Mouse (Mus musculus): ENCODE data around the gene Hist1h4i.
A peak's percentile ranks its signal among the peaks of the same experiment; 100 is the strongest.

Hist1h4i gene

DNA sequence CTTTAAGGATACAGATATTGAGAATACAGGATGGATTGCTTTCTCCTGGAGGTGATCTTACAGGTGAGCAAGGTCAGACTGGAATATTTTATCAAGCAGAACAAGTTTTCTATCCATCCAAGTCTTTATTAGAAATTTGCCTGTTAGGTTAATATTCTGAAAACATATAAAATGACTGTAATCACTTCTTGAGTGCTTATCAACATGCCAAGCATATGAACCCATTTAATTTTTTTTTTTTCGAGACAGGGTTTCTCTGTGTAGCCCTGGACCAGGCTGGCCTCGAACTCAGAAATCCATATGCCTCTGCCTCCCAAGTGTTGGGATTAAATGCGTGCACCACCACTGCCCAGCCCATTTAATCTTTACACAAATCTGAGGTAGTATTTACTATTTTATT is 4.2 kb downstream of the Hist1h4i start:
- no peak for DNase-seq (ENCODE audit: low spot score in 2 of 2)

DNA sequence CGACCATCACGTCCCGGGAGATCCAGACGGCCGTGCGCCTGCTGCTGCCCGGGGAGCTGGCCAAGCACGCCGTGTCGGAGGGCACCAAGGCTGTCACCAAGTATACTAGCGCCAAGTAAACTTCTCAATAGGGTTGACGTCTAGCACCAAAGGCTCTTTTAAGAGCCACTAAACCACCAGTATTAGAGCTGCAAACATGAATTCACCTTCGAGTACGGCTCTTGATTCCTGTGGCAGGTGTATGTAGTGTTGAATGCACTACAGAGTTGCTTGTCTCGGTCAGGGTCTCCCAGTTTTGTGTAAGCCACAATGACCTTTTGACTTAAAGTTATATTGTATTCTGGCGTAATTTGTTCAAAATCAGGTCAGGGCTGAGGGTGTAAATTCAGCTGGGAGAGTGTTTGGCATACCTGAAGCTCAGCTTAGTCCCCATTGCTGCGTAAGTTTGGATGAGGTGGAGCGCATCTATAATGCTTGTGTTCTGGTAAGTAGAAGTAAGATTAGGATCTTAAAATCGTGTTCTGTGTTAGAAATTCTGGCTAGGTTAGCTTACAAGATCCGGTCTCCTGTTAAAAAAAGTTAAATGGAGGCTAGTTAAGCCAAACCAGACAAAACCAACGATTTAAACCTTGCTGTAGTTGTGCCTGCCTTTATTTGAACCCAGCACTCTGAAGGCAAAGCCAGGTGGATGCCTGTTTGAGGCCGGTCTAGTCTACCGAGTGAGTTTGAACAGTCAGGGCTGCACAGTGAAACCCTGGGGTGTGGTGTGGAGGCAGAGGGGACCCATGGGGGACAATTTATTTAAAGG is 4.8 kb downstream of the Hist1h4i start:
- peak in 1 of 2 experiments; percentile 30 for DNase-seq (ENCODE audit: low spot score in 2 of 2)

DNA sequence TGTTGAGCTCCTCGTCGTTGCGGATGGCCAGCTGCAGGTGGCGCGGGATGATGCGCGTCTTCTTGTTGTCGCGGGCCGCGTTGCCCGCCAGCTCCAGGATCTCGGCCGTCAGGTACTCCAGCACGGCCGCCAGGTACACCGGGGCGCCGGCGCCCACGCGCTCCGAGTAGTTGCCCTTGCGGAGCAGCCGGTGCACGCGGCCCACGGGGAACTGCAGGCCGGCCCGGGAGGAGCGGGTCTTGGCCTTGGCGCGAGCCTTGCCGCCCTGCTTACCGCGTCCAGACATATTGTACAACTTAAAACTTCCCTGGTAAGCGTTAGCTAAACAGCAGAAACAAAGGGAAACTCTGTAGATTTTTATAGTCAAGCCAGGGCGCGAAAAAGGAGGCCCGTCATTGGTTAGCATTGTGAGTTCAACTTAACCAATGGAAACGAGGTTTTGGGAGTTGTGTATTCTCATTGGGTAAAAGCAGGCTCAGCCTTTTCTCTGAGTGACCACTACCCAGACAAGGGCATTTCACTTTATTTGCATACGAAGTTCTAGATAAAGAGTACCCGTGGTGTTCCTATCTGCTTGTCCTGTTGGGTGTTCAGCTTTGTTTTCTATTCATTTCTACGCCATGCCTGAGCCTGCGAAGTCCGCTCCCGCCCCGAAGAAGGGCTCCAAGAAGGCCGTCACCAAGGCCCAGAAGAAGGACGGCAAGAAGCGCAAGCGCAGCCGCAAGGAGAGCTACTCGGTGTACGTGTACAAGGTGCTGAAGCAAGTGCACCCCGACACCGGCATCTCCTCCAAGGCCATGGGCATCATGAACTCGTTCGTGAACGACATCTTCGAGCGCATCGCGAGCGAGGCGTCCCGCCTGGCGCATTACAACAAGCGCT is 5.7 kb downstream of the Hist1h4i start, which contains the start of the genes Hist1h2ah and Hist1h2bk:
Hist1h2ah (minus strand) TSS at position 302 of the 882 bp plus-strand sequence.
Hist1h2bk (plus strand) TSS at position 604 of the 882 bp plus-strand sequence.
- peak; percentile 60 to 76 for DNase-seq (ENCODE audit: low spot score in 2 of 2)

DNA sequence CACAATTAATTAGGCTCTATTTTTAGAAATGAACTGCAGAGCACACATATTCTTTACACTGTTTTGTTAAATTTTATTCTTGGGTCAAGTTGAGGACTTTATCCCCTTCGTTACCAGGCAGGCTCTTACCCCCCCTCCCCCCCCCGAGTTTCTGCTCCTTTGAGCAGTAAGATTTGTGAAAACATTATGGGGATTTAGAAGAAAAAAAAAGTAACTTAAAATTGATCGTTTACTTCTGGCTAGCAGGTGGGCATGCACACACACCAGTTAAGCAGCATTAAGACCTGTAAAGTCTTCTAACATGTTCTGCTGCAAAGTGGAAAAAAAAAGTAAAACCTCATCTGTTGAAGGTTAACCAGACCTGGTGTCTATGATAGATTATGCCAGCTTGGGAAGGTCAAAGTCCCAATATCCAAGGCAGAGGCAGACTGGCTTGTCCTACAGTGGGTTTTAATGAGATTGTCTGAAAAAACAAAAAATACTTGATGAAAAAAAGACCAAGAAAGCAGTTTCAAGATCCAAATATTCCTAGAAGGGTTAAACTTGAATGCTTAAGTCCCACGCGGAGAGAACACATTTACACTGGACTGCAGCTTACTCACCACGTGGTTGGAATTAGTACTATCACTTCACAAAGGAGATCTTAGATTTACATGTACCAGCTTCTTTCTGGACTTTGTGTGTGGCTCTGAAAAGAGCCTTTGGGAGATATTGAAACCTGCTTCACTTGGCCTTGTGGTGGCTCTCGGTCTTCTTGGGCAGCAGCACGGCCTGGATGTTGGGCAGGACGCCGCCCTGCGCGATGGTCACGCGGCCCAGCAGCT is 6.5 kb downstream of the Hist1h4i start:
- no peak for DNase-seq (ENCODE audit: low spot score in 2 of 2)

DNA sequence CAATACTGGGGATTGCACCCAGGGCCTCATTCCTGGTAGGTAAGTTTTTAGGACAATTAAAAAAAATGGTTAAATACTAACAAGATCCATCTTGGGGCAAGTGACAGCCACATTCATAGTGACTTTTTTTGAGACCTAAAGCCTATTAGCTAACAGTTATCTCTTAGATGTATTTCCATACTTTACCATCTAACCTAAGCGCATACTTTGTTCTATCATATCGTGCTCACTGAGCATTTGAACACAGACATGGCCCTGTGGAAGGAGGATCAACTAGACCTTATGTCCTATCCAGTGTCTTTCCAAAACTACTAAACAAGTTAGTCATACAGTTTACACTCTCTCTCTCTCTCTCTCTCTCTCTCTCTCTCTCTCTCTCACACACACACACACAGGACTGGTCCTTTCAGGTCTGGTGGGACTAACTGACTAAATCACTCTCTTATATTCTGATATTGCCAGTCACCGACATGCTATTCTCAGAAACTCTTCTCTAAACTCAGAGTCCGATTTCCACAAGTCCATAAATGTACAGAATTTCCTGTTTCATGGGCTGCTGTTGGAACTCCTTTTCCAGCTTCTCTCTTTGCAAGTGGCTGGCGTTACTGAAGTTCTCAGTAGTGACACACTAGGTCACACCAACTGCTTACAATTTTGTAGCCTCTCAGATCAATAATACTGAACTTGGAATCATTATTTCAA is 7.3 kb downstream of the Hist1h4i start:
- no peak for DNase-seq (ENCODE audit: low spot score in 2 of 2)

DNA sequence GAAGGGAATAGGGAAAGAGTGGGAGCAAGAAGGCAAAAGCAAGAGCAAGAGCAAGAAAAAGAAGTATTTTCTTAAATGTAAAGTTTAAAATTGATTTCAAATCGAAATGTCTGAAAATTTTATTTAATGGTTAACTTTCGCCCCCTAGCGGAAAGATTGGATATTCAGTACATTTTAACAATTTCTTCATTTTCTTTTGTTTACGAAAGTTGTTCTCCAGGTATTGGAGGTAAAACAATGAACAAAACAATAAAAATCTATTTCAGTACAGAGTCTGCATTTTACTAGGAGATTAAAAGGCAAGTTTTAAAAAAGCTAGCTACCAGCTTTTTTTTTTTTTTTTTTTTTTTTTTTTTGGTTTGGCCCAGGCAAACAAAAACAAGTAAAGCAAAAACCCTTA is 10.7 kb downstream of the Hist1h4i start:
- no peak for DNase-seq (ENCODE audit: low spot score in 2 of 2)

DNA sequence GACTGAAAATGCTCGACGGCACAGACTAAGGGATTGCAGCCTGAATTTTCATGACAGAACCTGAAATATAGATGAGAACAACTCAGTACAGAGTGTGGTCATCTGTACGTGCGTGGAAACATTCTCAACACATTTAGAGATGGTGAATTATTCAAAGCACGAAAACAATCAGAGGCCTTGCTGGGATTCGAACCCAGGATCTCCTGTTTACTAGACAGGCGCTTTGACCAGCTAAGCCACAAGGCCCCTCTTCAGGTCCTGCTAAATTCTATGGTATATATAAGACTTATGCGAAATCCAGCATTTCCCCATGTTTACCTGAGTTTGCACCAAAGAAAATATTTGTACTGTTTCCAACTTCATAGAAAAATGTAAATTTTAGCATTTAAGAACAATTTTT is 11.2 kb downstream of the Hist1h4i start:
- DNase-seq (ENCODE audit: low spot score in 2 of 2) = no peak

DNA sequence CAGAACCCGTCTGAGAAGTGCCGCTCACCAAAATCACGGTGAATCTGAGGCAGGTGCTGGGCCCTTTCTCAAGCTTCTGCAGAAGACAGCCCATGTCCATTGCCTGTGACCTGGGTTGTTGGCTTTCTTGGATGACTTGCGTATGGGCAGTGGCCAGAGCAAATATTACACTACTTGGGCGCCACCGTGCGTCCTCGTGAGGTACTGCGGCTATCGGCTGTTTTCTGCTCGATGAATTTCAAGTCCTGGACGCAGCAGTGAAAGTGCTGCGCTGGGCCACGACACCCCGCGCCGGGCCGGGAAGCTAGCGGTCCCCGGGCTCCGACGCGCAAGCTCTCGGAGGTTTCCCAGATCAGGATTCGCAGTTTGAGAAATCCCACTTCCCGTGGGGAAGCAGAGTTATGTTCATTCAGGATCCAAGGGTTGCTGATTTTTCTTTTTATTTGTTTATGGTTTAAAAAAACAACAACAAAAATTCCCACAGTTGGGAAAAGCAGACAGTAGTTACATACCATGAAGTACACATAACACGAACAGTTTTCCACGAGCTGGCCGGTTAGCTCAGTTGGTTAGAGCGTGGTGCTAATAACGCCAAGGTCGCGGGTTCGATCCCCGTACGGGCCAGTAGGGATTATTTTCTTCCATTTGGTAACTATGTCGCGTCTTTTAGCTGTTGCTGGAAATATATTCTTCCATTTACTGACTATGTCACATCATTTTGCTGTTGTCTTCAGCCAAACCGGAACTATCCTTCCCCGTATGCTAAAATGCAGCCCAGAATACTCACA is 12.3 kb downstream of the Hist1h4i start:
- peak; percentile 92 to 96 for DNase-seq (ENCODE audit: low spot score in 2 of 2)

DNA sequence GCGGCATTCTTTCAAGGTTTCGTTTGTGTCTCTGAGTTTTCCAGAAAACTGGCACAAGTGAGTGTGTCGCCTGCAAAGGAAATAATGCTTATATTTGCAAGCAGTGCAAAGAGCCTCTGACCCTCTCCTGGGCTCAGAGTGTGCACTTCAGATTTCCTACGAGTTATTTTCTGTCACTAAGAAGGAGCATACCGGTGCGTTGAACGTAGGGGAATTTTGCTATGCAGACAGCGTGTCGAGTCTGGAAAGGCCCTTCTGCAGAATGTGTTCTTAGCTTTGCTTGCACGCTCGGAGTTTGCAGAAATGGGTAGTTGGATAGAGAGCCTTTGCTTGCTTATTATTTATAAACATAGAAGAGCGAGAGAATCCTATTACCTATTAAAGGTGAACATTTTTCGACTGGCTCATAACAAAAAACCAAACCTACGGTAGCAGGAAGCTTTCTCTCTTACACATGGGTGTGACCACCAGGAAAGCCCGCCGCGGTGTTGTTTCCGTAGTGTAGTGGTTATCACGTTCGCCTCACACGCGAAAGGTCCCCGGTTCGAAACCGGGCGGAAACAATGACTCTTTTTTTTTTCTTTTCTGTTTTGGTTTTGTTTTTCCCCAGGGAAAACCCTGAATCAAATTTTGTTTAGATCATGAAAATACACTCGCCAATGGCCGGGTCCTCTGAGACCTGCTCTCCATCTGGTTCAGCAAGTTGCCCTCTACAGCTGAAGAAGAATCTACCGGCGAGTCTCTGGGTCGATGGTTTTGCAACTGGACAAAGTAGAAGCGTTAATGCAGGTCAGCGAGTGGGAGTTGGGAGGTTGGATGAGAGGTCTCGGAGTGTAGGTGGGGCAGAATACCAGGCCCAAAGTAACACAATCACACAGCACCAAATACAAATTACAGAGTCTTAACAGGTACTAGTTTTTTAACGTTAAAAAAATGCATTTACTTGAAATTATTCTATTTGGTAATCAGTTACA is 14.8 kb downstream of the Hist1h4i start:
- peak; percentile 74 to 88 for DNase-seq (ENCODE audit: low spot score in 2 of 2)

DNA sequence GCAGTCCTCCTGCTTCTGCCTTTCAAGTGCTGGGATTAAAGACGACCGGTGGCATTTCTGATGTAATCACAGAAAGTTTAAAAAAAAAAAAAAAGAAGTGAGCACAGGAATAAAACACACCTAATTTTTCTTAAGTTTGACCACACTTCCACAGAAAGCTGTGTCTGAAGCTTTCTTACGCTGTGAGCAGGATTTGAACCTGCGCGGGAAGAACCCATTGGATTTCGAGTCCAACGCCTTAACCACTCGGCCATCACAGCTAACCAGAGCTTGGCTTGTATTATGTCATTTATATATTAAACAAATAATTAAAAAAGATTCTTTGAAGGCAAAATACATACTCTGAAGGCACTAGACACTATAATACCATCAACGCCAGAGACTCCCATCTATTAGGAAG is 18.9 kb downstream of the Hist1h4i start:
- peak; percentile 70 to 77 for DNase-seq (ENCODE audit: low spot score in 2 of 2)

DNA sequence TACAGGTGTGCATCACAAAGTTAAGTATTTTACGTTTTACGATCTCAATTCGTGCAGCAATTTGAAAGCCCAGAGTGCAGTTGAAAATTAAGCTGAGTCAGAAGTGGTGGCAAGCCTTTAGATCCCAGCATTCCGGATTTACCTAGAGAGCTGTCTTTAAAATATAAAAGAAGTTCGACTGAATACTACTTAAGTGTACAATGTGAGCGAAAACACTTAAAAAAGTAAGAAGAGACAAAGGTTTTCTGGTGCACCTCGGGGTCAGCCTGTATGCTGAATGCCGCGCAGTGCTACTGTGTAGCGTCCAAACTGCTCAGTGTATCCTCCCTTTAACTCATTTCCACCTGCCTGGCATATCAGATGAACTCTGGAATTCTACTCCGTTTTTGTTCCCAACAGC is 19.6 kb downstream of the Hist1h4i start:
- DNase-seq (ENCODE audit: low spot score in 2 of 2) = no peak

DNA sequence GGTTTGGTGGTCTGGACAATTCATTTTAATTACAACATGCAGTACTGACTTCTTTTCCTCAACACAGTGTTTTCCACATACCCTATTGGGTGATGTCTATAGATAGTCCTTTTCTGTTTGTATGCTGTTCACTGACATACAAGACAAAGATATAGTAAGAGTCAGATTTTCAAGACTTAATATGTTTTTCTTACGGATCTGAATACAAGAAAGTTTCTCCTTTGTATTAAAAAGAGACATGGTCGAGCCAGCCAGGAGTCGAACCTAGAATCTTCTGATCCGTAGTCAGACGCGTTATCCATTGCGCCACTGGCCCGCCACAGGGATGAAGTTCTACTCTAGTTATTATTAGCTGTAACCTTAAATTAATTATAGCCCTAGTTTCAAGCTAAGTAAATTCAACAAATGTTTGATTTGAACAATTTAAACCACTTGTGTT is 20.2 kb downstream of the Hist1h4i start:
- DNase-seq (ENCODE audit: low spot score in 2 of 2) = peak; percentile 53 to 65

DNA sequence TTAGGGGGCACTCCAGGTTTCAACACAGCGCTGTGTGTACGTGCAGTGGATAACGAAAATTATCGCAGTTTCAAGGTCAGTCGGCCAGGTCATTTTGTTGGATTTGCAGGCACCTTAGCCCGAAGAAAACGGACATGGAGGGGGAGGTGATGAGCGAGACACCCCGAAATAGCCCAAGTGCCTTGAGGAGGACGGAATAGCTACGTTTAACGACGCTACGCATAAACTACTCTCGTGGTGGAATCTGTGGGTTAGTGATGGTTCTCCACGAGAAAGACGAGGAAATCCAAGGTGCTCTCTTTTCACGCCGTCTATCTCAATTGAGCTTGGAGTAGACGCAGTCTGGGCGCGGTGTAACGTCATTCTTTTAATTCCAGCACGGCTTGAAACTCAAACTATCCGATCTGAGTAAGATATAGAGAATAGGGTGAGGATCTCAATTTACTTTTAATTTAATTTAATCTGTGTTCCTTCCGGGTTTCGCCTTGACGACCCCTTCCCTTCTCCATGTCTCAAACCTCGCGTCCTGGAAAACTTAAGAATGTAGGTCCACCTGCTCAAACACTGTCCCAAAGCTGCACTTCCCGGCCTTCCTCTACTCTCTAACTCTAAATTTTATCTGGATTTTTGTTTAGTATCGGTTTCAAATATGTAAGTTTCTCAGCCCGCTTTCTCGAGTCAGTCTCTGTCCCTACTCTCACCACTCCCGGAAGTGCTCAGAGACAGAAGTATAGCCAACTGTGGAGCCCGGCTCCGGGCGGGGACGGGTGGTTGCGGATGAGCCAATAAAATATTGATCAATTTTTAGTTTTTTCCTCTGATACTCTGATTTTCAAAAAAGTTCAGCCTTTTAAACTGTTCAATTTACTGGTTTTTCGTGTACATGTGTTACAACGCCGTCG is 21.0 kb downstream of the Hist1h4i start:
- peak in 1 of 2 experiments; percentile 45 for DNase-seq (ENCODE audit: low spot score in 2 of 2)

DNA sequence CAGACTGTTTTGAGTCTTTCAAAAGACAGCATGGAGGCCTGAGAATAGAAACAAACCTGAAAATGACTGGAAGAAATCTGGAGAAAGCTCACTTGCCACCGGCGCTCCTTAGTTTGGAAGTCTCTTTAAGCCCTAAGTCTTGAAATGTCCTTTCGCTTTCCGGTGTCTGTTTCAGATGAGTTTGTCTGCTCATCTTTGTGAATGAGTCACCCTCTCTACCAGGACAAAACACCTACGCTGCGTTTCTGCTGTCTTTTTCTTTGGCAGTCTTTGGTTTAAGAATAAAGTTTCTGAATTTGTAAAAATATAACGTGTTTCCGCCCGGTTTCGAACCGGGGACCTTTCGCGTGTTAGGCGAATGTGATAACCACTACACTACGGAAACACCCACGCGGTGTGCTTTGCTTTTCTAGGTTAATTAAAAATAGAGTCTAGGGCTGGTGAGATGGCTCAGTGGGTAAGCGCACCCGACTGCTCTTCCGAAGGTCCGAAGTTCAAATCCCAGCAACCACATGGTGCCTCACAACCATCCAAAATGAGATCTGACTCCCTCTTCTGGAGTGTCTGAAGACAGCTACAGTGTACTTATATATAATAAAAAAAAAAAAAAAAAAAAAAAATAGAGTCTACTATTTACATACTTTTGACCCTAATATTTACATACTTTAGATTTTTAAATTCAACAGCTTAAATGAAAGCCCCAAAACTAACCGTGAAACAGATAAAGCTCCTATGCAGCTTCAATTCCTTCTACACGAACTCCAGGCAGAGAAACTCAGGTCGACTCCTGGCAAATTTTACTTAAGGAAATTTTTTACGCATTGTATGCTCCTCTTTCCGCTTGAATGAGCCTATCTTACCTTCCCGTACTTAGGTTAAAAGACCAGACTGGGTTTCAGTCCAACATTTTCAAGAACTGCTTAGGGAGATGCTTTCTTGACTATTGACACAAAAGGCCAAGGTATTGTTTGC is 25.4 kb downstream of the Hist1h4i start:
- DNase-seq (ENCODE audit: low spot score in 2 of 2) = peak; percentile 62 to 80

DNA sequence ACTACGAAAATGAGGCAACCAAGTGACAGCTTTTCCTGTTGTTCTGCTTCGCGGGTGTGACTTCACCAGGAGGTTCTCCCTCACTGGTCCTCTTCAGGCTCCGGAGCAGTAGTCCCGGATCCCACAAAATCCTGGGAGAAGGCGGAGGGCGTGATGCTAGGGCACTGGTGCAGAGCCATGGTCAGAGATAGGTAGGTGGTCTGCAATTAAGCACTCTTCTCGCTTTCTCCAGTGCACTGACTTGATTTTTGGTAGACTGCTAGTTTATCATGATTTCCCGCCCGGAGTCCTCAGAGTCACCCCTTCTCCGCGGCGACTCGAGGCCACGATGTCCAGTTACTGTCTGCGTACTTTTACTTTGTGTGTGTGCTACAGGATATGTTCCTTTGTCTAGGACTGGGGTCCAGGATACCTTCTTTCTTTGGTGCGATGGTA is 26.7 kb downstream of the Hist1h4i start:
- no peak for DNase-seq (ENCODE audit: low spot score in 2 of 2)

DNA sequence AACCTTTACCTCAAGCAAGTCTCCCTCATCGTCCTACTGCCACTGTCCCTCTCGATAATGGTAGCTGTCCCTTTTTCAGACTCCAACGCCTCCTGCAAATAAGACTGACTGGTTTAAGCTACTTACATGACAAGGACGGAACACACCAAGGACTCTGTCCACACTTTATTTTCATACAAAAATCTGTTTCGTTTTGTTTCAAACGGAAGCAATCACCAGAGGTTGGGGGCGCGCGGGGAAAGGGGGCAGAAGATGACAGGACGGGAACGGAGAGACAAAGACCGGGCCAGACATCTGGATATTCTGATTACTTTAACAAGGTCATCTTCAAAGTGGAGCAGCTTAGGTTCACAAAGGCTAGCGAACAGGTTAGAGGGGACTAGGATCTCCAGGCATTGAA is 27.4 kb downstream of the Hist1h4i start:
- DNase-seq (ENCODE audit: low spot score in 2 of 2) = no peak

DNA sequence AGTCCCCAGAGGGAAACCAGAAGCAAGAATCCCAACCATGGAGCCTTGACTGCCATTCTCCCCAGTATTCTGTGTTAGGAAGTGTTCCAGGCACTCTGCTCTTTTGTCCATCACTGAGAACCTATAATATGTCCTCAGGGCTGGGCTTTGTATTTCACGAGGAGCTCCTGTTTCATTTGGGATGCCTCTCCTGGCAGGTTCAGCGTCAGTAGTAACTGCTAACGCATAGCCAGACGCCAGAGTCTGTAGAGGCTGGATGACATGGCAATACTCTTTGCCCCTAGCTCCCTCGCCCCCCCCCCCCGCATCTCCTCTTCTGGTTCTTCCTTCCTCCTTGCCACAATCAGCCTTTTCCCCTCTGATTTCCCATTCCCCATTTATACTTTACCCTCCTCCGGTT is 31.5 kb downstream of the Hist1h4i start, which contains the start of gene Prss16:
Prss16 (minus strand) TSS at position 101 of the 400 bp plus-strand sequence.
- no peak for DNase-seq (ENCODE audit: low spot score in 2 of 2)

Measured in spleen, postnatal 14 days (tissue).